Mouse (Mus musculus) small intestine, adult 2 months (tissue): Measurements from ENCODE around the gene Sypl2. TPM values are rescaled to one million over a fixed set of nuclear protein-coding genes. Genes with fewer than 3 reads are reported as not detected.
"Not testable (repeated sequence)": the region's sequence is repeated elsewhere in the genome, so short reads cannot be mapped to it uniquely, and the experiment has no call there.

Source experiments
- H3K27ac ChIP-seq: fragments of 200-500 bp; 2 replicates; pipeline ENCODE4 v1.5.1; 2012; ENCODE audit warnings: low read depth, low read length, control low read depth, inconsistent platforms; ENCODE audit not compliant: insufficient read depth
- H3K27me3 ChIP-seq: fragments of 200-500 bp; 2 replicates; pipeline ENCODE4 v1.6.1; 2012; ENCODE audit warnings: mild to moderate bottlenecking, moderate library complexity, low read length, inconsistent platforms; ENCODE audit not compliant: control insufficient read depth, insufficient read depth
- H3K36me3 ChIP-seq: fragments of 200-500 bp; 2 replicates; pipeline ENCODE4 v1.6.1; 2012; ENCODE audit warnings: mild to moderate bottlenecking, low read length, control low read depth, inconsistent platforms; ENCODE audit not compliant: control insufficient read depth, insufficient read depth
- H3K4me1 ChIP-seq: fragments of 200-500 bp; 2 replicates; pipeline ENCODE4 v1.6.1; 2012; ENCODE audit warnings: low read length, inconsistent platforms, mixed read lengths; ENCODE audit not compliant: control insufficient read depth, insufficient read depth, insufficient read length
- H3K4me3 ChIP-seq: fragments of 200-500 bp; 2 replicates; pipeline ENCODE4 v1.5.1; 2012; ENCODE audit warnings: low read depth, mild to moderate bottlenecking, control low read depth, inconsistent platforms, low read length, moderate library complexity
- CTCF ChIP-seq: fragments of 200-500 bp; IDR thresholded peaks from 2 replicates; pipeline ENCODE4 v1.5.1; 2012; ENCODE audit warnings: low read depth, mild to moderate bottlenecking, control low read depth, inconsistent platforms, low read length, moderate library complexity, mixed read lengths; ENCODE audit not compliant: insufficient replicate concordance, insufficient read length; ENCODE audit errors: extremely low read depth
- POLR2A ChIP-seq: fragments of 200-500 bp; IDR thresholded peaks from 2 replicates; pipeline ENCODE4 v1.6.1; 2012; ENCODE audit warnings: low read depth, mild to moderate bottlenecking, control low read depth, inconsistent platforms, low read length, moderate library complexity
- WGBS: fragments of 180-500 bp; shearing (Covaris S2); methylation state at CpG from one replicate; pipeline ENCODE4 v1.1.7; 2018; 5-methylcytosine and 5-hydroxymethylcytosine counted together
- polyA plus RNA-seq: library from polyadenylated mRNA; depleted of rRNA; stranded (reverse); fragments of >200 nt; gene quantifications from 2 replicates; pipeline ENCODE4 v1.2.3, GENCODE M21; 2012

Gene Sypl2
- polyA plus RNA-seq, 1 experiment, result 6.3 TPM

GRCm38 (mm10) chr3:108237474-108238102 lies 11.1 kb upstream of the Sypl2 start:
- TF ChIP-seq CTCF, result peak; percentile 25; the same call in 1 of the 2 replicates
- not testable (repeated sequence) for H3K4me1 ChIP-seq, H3K36me3 ChIP-seq, H3K27me3 ChIP-seq, H3K4me3 ChIP-seq, H3K27ac ChIP-seq
- WGBS, result 88% methylated on average over 4 of the region's 4 CpGs

GRCm38 (mm10) chr3:108231646-108232045 lies 5.2 kb upstream of the Sypl2 start:
- WGBS, result 87% methylated on average over 4 of the region's 4 CpGs
- no peak overlapping the region for H3K4me3 ChIP-seq
- no peaks in the 10 kb centered on the region for H3K4me1 ChIP-seq
- TF ChIP-seq CTCF, result no peak
- no peak for TF ChIP-seq POLR2A
- H3K36me3 ChIP-seq, result no peaks in the 10 kb centered on the region
- no peaks in the 10 kb centered on the region for H3K27me3 ChIP-seq
- H3K27ac ChIP-seq, result no peak overlapping the region

- no peak for TF ChIP-seq POLR2A
- no peak for TF ChIP-seq CTCF
- Histone ChIP-seq H3K27ac (no peak overlapping the region), H3K4me1 (no peaks in the 10 kb centered on the region; the same call in 1 of the 2 replicates), H3K36me3 (no peaks in the 10 kb centered on the region), H3K27me3 (peaks cover 11% of the 10 kb centered on the region; the same call in 1 of the 2 replicates), H3K4me3 (no peak overlapping the region)
- 67% methylated on average over 2 of the region's 2 CpGs for WGBS
Observed at GRCm38 (mm10) chr3:108227521-108227920, 1.1 kb upstream of the Sypl2 start.

DNA sequence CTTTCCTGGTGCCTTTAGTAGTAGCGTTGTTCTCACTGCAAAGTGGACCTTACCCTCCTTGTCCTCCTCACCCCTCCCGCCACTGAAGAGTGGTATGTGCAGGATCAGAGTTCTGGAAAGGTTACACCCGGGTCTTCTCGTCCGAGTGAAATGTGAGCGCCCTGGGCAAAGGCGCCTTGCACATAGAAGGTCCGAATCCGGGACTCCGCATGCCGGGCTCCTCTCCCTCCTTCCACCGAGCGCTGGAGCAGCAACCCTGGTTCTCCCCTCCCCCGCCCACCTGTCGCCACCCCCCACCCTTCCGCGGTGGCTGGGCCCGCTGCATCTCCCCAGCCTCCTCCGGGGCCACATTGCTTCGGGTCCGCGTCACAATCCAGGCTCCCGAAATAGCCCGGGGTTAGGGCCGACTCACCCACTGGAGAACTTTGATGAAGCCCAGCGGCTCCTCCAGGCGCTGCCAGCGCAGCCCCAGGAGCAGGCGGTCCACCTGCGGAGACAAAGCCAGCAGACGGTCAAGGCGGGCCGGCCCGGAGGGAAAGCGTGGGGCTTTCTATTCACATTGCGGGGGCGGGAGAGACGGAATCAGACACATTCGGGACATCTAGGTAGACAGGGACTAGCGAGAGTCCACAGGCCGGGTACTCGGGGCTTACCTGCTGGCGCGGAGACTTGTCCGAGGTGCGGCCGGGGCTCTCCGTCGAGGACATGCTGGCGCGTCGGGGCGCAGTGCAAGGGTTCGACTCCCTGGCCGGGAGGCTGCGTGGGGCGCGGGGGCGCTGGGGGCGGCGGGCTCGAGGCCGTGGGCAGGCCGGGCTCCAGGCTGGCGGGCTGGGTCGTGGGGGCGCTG lies 514 bp downstream of the Sypl2 start:
- Histone ChIP-seq H3K27me3 (peaks cover 11% of the 10 kb centered on the region; the same call in 1 of the 2 replicates), H3K27ac (no peak overlapping the region), H3K4me3 (peak overlapping the region; percentile 59), H3K36me3 (no peaks in the 10 kb centered on the region), H3K4me1 (no peaks in the 10 kb centered on the region; the same call in 1 of the 2 replicates)
- no peak for TF ChIP-seq CTCF
- no peak for TF ChIP-seq POLR2A
- 2% methylated on average over 66 of the region's 67 CpGs for WGBS

DNA sequence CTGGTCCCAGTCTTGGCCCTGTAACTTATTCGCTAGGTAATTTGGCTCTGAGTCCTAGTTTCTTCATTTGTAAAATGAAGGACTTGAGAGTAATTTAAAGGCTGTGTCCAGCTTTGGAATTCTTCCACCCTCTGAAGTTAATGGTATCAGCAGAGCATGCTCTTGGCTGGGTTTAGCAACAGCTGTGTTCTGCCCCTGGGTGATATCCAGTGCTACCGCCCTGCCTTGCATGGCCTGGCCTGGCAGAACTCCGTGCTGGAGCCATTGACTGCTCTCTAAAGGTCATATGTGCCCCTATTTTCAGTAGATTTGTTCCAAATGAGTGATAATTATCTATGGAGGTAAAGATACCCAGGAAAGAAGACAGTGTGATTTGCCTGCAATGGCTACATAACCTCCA lies 5.8 kb downstream of the Sypl2 start:
- TF ChIP-seq POLR2A, result no peak
- no peak for TF ChIP-seq CTCF
- H3K36me3 ChIP-seq, result no peaks in the 10 kb centered on the region
- 85% methylated on average over 3 of the region's 3 CpGs for WGBS

DNA sequence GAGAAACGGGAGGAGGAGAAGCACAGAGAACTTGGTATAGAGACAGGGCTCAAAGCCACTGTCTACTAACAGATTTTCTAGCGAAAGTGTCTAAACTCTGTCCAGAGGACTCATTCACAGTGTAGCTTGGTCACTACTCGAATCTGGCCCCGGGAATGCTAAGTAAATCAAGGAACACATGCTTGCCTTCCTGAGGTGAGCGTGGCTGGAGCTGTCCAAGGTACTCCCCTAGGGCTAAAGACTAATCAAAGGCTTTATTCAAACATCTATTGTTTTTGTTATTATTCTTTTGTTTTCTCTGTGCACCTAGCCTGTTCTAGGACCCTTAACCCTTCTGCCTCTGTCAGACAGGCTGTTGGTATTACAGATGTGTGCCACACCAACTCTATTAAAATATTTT lies 11.7 kb downstream of the Sypl2 start:
- H3K4me3 ChIP-seq, result no peak overlapping the region
- no peak overlapping the region for H3K27ac ChIP-seq
- H3K27me3 ChIP-seq, result no peaks in the 10 kb centered on the region
- H3K4me1 ChIP-seq, result peaks cover 3% of the 10 kb centered on the region; the same call in 1 of the 2 replicates
- TF ChIP-seq CTCF (no peak), POLR2A (no peak)
- 29% methylated on average over 5 of the region's 5 CpGs for WGBS
- no peaks in the 10 kb centered on the region for H3K36me3 ChIP-seq

More for the DNA sequence above, 5.8 kb downstream of the Sypl2 start:
- Histone ChIP-seq H3K4me1 (no peaks in the 10 kb centered on the region), H3K27me3 (peaks cover 1% of the 10 kb centered on the region; the same call in 1 of the 2 replicates), H3K4me3 (no peak overlapping the region), H3K27ac (no peak overlapping the region)

- no peak for TF ChIP-seq POLR2A
- no peak for TF ChIP-seq CTCF
- Histone ChIP-seq H3K36me3 (no peaks in the 10 kb centered on the region), H3K4me1 (peaks cover 7% of the 10 kb centered on the region; the same call in 1 of the 2 replicates), H3K27ac (no peak overlapping the region), H3K27me3 (no peaks in the 10 kb centered on the region), H3K4me3 (no peak overlapping the region)
- 77% methylated on average over 8 of the region's 8 CpGs for WGBS
Observed at GRCm38 (mm10) chr3:108212406-108212805, 14.0 kb downstream of the Sypl2 start.
